Mouse (Mus musculus) kidney, postnatal 14 days (tissue): ENCODE data around the gene Fbxo9.
"Not testable (repeated sequence)": the region's sequence is repeated elsewhere in the genome, so short reads cannot be mapped to it uniquely, and the experiment has no call there.

Experiments used
- DNase-seq: peaks from one replicate; pipeline ENCODE4 v3.0.0; 2022; ENCODE audit warnings: mixed read lengths

Gene Fbxo9

GRCm38 (mm10) chr9:78107912-78108795, 711 bp downstream of the Fbxo9 start:
- DNase-seq, result peak; percentile 88

- no peak for DNase-seq
These were observed 1.3 kb downstream of the Fbxo9 start for GRCm38 (mm10) chr9:78107582-78107911.

- DNase-seq, result peak; percentile 37
These were observed 2.0 kb downstream of the Fbxo9 start for GRCm38 (mm10) chr9:78106821-78107220.

- no peak for DNase-seq
These were observed 3.3 kb downstream of the Fbxo9 start for GRCm38 (mm10) chr9:78105501-78105932.

GRCm38 (mm10) chr9:78104973-78105372, 3.9 kb downstream of the Fbxo9 start:
- no peak for DNase-seq

GRCm38 (mm10) chr9:78103965-78104560, 4.8 kb downstream of the Fbxo9 start:
- DNase-seq, result no peak

- no peak for DNase-seq
These were observed 7.4 kb downstream of the Fbxo9 start for GRCm38 (mm10) chr9:78101431-78101830.

GRCm38 (mm10) chr9:78100956-78101355, 7.9 kb downstream of the Fbxo9 start:
- no peak for DNase-seq

- no peak for DNase-seq
These were observed 12.5 kb downstream of the Fbxo9 start for GRCm38 (mm10) chr9:78096376-78096775.

- DNase-seq, result no peak
These were observed 13.2 kb downstream of the Fbxo9 start for GRCm38 (mm10) chr9:78095686-78096085.

- no peak for DNase-seq
These were observed 18.3 kb downstream of the Fbxo9 start for GRCm38 (mm10) chr9:78090596-78090995.

GRCm38 (mm10) chr9:78089906-78090305, 19.0 kb downstream of the Fbxo9 start:
- DNase-seq, result no peak

- DNase-seq, result no peak
These were observed 19.9 kb downstream of the Fbxo9 start for GRCm38 (mm10) chr9:78088971-78089370.

- DNase-seq, result no peak
These were observed 20.3 kb downstream of the Fbxo9 start for GRCm38 (mm10) chr9:78088521-78088920.

- DNase-seq, result peak; percentile 28
These were observed 21.1 kb downstream of the Fbxo9 start for GRCm38 (mm10) chr9:78087751-78088150.

GRCm38 (mm10) chr9:78085722-78086287, 23.1 kb downstream of the Fbxo9 start:
- DNase-seq, result no peak

GRCm38 (mm10) chr9:78084341-78084740, 24.5 kb downstream of the Fbxo9 start:
- DNase-seq, result no peak

- DNase-seq, result no peak
These were observed 27.0 kb downstream of the Fbxo9 start for GRCm38 (mm10) chr9:78081835-78082234.

GRCm38 (mm10) chr9:78078240-78078639, 30.6 kb downstream of the Fbxo9 start:
- DNase-seq, result peak; percentile 44

- DNase-seq, result no peak
These were observed 33.6 kb downstream of the Fbxo9 start for GRCm38 (mm10) chr9:78075256-78075655.

GRCm38 (mm10) chr9:78073713-78074340, 35.0 kb downstream of the Fbxo9 start:
- no peak for DNase-seq

- DNase-seq, result not testable (repeated sequence)
These were observed 35.6 kb downstream of the Fbxo9 start for GRCm38 (mm10) chr9:78073291-78073690.

- no peak for DNase-seq
These were observed 37.2 kb downstream of the Fbxo9 start for GRCm38 (mm10) chr9:78071626-78072025.

- DNase-seq, result no peak
These were observed 38.4 kb downstream of the Fbxo9 start for GRCm38 (mm10) chr9:78070496-78070895.
